Mouse (Mus musculus) ES-E14 (cell line): ENCODE data around the gene Dtnbp1.

Experiments used
- ZC3H11A ChIP-seq: IDR thresholded peaks from 2 replicates; pipeline ENCODE4 v1.6.1; 2012; ENCODE audit warnings: low read depth, mild to moderate bottlenecking, inconsistent platforms, low read length, borderline replicate concordance
- ZNF384 ChIP-seq: IDR thresholded peaks from 2 replicates; pipeline ENCODE4 v1.6.1; 2012; ENCODE audit warnings: low read depth, low read length, inconsistent platforms

- no peak for TF ChIP-seq ZC3H11A
- TF ChIP-seq ZNF384, result no peak
Measured at GRCm38 (mm10) chr13:45005861-45006260, 3.9 kb upstream of the Dtnbp1 start.
